Mouse (Mus musculus) hindbrain, embryonic 12.5 days (tissue): Measurements from ENCODE around the gene Utrn. TPM values are rescaled to one million over a fixed set of nuclear protein-coding genes. Genes with fewer than 3 reads are reported as not detected.

ENCODE experiments used
- ATAC-seq: fragments of 200-750 bp; cut with Nextera tagmentation; 2 replicates; pipeline ENCODE4 v1.8.0; 2017; ENCODE audit warnings: moderate TSS enrichment; ENCODE audit not compliant: low FRiP score
- H3K27ac ChIP-seq: fragments of 300-500 bp; sonication (generic); 2 replicates; pipeline ENCODE4 v1.5.1; 2016; ENCODE audit warnings: mild to moderate bottlenecking
- H3K27me3 ChIP-seq: fragments of 300-500 bp; sonication (generic); 2 replicates; pipeline ENCODE4 v1.6.1; 2016; ENCODE audit warnings: mild to moderate bottlenecking
- H3K36me3 ChIP-seq: fragments of 300-500 bp; sonication (generic); 2 replicates; pipeline ENCODE4 v1.6.1; 2016; ENCODE audit warnings: mild to moderate bottlenecking
- H3K4me1 ChIP-seq: fragments of 300-500 bp; sonication (generic); 2 replicates; pipeline ENCODE4 v1.6.1; 2016
- H3K4me2 ChIP-seq: fragments of 300-500 bp; sonication (generic); replicated peaks from 2 replicates; pipeline ENCODE4 v1.6.1; 2016; ENCODE audit warnings: mild to moderate bottlenecking
- H3K4me3 ChIP-seq: fragments of 300-500 bp; sonication (generic); 2 replicates; pipeline ENCODE4 v1.5.1; 2016; ENCODE audit warnings: mild to moderate bottlenecking
- H3K9ac ChIP-seq: fragments of 300-500 bp; sonication (generic); 2 replicates; pipeline ENCODE4 v1.6.1; 2016; ENCODE audit warnings: mild to moderate bottlenecking, moderate library complexity
- H3K9me3 ChIP-seq: fragments of 300-500 bp; sonication (generic); replicated peaks from 2 replicates; pipeline ENCODE4 v1.6.1; 2016; ENCODE audit warnings: mild to moderate bottlenecking
- WGBS: fragments of 180-500 bp; shearing (Covaris S2); methylation state at CpG from one replicate; pipeline ENCODE4 v1.1.7; 2016; 5-methylcytosine and 5-hydroxymethylcytosine counted together
- polyA plus RNA-seq: library from polyadenylated mRNA; unstranded; fragments of >200 nt; fragmentation: Nextera tagmentation; extraction: Ambion mirVana; gene quantifications from 2 replicates; pipeline ENCODE4 v1.2.1, GENCODE M21; 2016

Utrn gene
- polyA plus RNA-seq, 1 experiment from 2014 or later = 56.0 TPM

DNA sequence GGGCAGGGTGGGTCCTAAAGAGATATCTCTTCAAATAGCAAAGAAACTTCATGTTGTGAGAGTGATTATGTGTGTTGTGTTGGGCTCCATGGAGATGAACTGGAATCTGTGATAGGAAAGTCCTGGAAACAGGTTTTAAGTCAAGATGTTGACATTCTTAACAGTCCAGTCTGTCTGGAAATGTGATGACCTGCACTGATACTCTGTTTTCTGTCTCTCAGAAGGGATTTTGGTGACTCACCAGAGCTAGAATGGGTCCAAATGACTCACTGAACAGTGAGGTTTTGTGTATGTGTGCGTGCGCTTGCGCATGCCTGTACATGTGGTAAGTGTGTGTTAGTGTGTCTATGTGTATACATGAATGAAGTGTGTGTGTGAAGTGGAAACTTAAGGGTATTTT, 24.2 kb upstream of the Utrn start:
- H3K36me3 ChIP-seq = no peaks in the 10 kb centered on the region
- ATAC-seq = no peak
- no peak overlapping the region for H3K4me3 ChIP-seq
- no peak overlapping the region for H3K4me2 ChIP-seq
- no peak overlapping the region for H3K9ac ChIP-seq
- WGBS = 97% methylated on average over 3 of the region's 3 CpGs
- no peak overlapping the region for H3K27ac ChIP-seq
- no peaks in the 10 kb centered on the region for H3K4me1 ChIP-seq
- no peaks in the 10 kb centered on the region for H3K27me3 ChIP-seq
- H3K9me3 ChIP-seq = no peaks in the 10 kb centered on the region

DNA sequence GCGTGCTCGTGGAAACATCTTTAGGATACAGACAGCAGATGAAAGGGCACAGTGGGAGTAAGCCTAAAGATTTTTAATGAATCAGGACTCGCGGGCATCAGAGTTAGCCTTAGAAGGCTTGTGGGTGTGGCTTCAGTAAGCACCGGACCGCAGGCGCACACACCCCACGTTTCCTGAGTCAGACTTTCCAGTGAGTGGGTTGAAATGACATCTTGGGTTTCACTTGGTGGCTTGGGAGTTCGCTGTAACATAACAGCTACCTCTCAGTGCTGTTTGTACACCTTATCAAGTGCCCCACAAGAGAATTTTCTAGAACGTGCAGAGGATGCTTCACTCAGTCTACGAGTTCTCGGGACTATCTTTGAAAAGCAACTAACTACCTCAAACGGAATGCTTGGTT, 19.2 kb upstream of the Utrn start:
- H3K36me3 ChIP-seq = no peaks in the 10 kb centered on the region
- no peaks in the 10 kb centered on the region for H3K9me3 ChIP-seq
- H3K4me1 ChIP-seq = no peaks in the 10 kb centered on the region
- WGBS = 81% methylated on average over 13 of the region's 13 CpGs
- no peaks in the 10 kb centered on the region for H3K27me3 ChIP-seq
- no peak overlapping the region for H3K4me2 ChIP-seq
- no peak overlapping the region for H3K4me3 ChIP-seq
- no peak overlapping the region for H3K9ac ChIP-seq
- ATAC-seq = no peak
- H3K27ac ChIP-seq = no peak overlapping the region

DNA sequence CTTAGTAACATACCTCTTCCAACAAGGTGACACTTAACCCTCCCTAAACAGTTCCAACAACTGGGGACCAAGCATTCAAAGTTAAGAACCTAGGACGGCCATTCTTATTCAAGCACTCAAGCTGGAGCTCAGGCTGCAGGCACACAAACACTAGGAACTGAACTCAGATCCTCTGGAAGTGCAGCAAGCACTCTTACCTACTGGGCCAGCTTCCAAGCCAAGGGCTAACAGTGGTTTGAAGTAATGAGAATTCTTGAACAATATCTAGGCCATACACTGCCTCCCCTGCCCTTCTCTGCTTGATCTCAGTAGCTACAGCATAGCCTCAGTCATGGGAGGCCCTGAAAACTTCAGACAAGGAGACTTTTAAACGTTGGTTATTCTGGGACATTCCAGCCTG, 18.6 kb upstream of the Utrn start:
- WGBS = 78% methylated on average over 2 of the region's 2 CpGs
- Histone ChIP-seq H3K36me3 (no peaks in the 10 kb centered on the region), H3K4me1 (no peaks in the 10 kb centered on the region), H3K4me3 (no peak overlapping the region), H3K27me3 (no peaks in the 10 kb centered on the region), H3K9ac (no peak overlapping the region), H3K4me2 (no peak overlapping the region), H3K9me3 (no peaks in the 10 kb centered on the region), H3K27ac (no peak overlapping the region)
- no peak for ATAC-seq

DNA sequence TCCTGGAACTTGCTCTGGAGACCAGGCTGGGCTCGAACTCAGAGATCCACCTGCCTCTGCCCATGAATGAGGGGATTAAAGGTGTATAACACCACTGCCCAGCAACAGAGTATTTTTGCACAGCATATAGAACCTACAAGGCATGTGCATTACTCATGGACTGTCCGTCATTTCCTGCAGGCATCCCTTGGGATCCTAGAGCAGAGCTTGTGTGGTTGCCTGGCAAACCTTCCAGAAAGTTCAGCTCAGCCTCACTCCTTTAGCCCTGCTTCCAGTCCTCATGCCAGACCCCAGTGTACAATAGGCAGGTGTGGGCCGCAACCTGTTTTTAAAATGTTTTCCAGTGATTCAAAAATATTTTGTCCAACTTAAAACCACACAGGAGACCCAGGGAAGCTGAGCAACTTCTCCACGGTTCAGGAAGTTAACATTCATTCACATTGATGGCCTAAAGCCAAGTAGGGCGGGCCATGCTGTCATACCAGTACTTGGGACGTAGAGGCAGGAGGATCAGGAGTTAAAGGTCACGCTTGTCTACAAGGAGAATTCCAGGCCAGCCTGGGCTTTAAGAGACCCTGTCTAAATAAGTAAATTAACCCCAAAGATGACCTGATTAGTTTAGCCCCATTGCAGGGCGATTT, 15.3 kb upstream of the Utrn start:
- Histone ChIP-seq H3K36me3 (no peaks in the 10 kb centered on the region), H3K27me3 (no peaks in the 10 kb centered on the region), H3K9ac (no peak overlapping the region), H3K9me3 (no peaks in the 10 kb centered on the region), H3K27ac (no peak overlapping the region), H3K4me3 (no peak overlapping the region), H3K4me1 (0 out of 2 replicates have a peak, but pooled peaks cover 2% of the 10 kb centered on the region), H3K4me2 (no peak overlapping the region)
- 64% methylated on average over 8 of the region's 8 CpGs for WGBS
- ATAC-seq = no peak

GRCm38 (mm10) chr10:12881911-12882310, 12.7 kb upstream of the Utrn start:
- Histone ChIP-seq H3K27me3 (no peaks in the 10 kb centered on the region), H3K4me2 (no peak overlapping the region), H3K9me3 (no peaks in the 10 kb centered on the region), H3K27ac (no peak overlapping the region), H3K36me3 (no peaks in the 10 kb centered on the region), H3K9ac (no peak overlapping the region), H3K4me1 (peaks cover 2% of the 10 kb centered on the region; the same call in 1 of the 2 replicates), H3K4me3 (no peak overlapping the region)
- 60% methylated on average over 4 of the region's 4 CpGs for WGBS
- ATAC-seq = no peak

GRCm38 (mm10) chr10:12879313-12879695, 10.1 kb upstream of the Utrn start:
- H3K9ac ChIP-seq = no peak overlapping the region
- peaks cover 2% of the 10 kb centered on the region; the same call in 1 of the 2 replicates for H3K4me1 ChIP-seq
- no peaks in the 10 kb centered on the region for H3K27me3 ChIP-seq
- 5% methylated on average over 3 of the region's 3 CpGs for WGBS
- H3K9me3 ChIP-seq = no peaks in the 10 kb centered on the region
- ATAC-seq = peak; percentile 49; the same call in 1 of the 2 replicates
- H3K36me3 ChIP-seq = no peaks in the 10 kb centered on the region
- peak overlapping the region; percentile 41; the same call in 1 of the 2 replicates for H3K4me2 ChIP-seq
- no peak overlapping the region for H3K27ac ChIP-seq
- H3K4me3 ChIP-seq = no peak overlapping the region

DNA sequence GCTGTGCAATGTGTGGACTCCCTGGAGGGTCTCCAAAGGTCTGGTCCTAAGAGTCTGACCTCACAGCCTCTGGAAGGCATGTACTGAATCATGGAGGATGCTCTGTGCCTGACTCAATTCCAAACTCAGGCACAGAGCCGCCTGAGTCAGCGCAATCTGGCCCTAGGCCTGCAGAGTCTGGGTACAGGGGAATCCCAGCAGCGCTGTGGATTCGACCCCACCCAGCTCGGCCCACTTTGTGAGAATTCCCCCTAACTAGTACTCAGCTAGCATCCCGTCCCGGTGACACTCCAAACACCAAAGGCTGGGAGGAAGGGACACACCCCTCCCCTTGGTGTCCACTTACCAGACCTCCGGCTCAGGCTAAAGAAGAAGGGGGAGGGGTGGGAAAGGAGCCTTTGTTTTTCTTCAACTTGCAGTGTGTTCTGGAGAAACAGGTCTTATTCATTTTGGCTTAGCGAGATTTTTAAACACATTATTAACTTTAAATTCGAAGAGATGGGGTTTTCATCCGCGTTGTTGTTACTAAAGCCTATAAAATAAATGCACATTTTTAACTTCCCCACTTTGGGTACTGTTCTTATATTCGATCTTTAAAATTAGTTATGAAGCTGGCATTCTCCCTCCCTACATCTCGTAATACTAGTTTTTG, 9.6 kb upstream of the Utrn start:
- WGBS = 1% methylated on average over 14 of the region's 14 CpGs
- Histone ChIP-seq H3K27me3 (no peaks in the 10 kb centered on the region), H3K36me3 (no peaks in the 10 kb centered on the region), H3K9ac (no peak overlapping the region), H3K4me2 (peak overlapping the region; percentile 41), H3K4me1 (peaks cover 2% of the 10 kb centered on the region; the same call in 1 of the 2 replicates), H3K9me3 (no peaks in the 10 kb centered on the region), H3K4me3 (no peak overlapping the region), H3K27ac (no peak overlapping the region)
- ATAC-seq = peak; percentile 72

DNA sequence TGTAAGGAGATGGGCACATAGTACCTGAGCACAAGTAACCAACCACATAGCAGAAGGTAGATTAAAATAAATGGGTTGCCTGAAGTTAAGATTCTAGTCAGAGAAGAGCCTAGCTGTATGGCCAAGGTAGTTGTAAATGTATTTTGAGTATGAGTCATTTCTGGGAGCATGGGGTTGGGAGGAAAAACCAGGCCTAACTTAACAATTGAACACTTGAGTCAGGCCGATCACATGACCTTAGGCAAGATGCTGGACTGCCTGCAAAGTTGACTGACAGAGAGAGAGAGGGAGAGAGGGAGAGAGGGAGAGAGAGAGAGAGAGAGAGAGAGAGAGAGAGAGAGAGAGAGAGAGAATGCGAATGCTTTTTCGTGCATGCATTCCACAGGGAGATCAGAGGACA, 7.3 kb upstream of the Utrn start:
- no peaks in the 10 kb centered on the region for H3K36me3 ChIP-seq
- no peak overlapping the region for H3K27ac ChIP-seq
- no peak overlapping the region for H3K4me2 ChIP-seq
- H3K4me1 ChIP-seq = peaks cover 2% of the 10 kb centered on the region; the same call in 1 of the 2 replicates
- H3K9ac ChIP-seq = no peak overlapping the region
- no peak overlapping the region for H3K4me3 ChIP-seq
- H3K9me3 ChIP-seq = no peaks in the 10 kb centered on the region
- WGBS = 86% methylated on average over 3 of the region's 3 CpGs
- no peak for ATAC-seq
- H3K27me3 ChIP-seq = no peaks in the 10 kb centered on the region

- 91% methylated on average over 4 of the region's 4 CpGs for WGBS
- no peak for ATAC-seq
- H3K4me3 ChIP-seq = no peak overlapping the region
- H3K36me3 ChIP-seq = no peaks in the 10 kb centered on the region
- H3K4me1 ChIP-seq = peaks cover 2% of the 10 kb centered on the region; the same call in 1 of the 2 replicates
- H3K27ac ChIP-seq = no peak overlapping the region
- H3K9ac ChIP-seq = no peak overlapping the region
- H3K27me3 ChIP-seq = no peaks in the 10 kb centered on the region
- H3K4me2 ChIP-seq = no peak overlapping the region
- H3K9me3 ChIP-seq = no peaks in the 10 kb centered on the region
These were observed 6.2 kb upstream of the Utrn start for GRCm38 (mm10) chr10:12875410-12875809.

DNA sequence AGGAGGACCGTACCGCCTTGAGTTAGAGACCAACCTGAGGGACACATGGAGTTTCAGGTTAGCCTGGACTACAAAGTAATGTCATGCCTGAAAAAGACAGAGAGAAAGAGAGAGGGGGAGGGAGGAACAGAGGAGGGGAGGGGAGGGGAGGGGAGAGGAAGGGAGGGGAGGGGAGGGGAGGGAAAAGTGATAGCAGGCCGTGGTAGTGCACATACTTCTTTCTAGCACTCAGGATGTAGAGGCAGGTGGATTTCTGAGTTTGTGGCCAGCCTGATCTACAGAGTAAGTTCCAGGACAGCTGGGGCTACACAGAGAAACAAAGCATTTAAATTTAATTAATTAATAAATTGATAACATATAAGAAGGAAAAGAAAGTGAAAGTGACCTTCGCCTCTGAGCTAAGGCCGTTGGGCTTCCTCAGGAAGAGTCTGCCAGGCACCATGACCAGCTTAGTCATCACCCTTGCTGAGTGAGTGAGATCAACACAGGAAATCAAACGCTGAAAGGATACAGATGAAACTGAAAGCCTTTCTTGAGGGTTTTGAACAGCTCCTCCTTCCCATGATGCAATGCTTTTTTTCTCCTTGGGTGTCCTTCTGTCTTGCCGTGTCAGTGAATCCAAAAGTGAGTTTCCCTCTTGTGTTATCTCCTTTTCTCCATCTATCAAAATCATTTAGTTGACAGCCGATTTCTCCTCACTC, 5.6 kb upstream of the Utrn start:
- Histone ChIP-seq H3K4me1 (peaks cover 2% of the 10 kb centered on the region; the same call in 1 of the 2 replicates), H3K9ac (no peak overlapping the region), H3K27me3 (no peaks in the 10 kb centered on the region), H3K36me3 (no peaks in the 10 kb centered on the region), H3K4me2 (no peak overlapping the region), H3K27ac (no peak overlapping the region), H3K9me3 (no peaks in the 10 kb centered on the region), H3K4me3 (no peak overlapping the region)
- ATAC-seq = no peak
- WGBS = 73% methylated on average over 8 of the region's 8 CpGs

GRCm38 (mm10) chr10:12869846-12870245, 681 bp upstream of the Utrn start:
- Histone ChIP-seq H3K27ac (no peak overlapping the region), H3K4me3 (peak overlapping the region; percentile 75; the same call in 1 of the 2 replicates), H3K27me3 (peaks cover 2% of the 10 kb centered on the region; the same call in 1 of the 2 replicates), H3K36me3 (no peaks in the 10 kb centered on the region), H3K9me3 (no peaks in the 10 kb centered on the region), H3K4me1 (peaks cover 19% of the 10 kb centered on the region), H3K4me2 (peak overlapping the region; percentile 97), H3K9ac (no peak overlapping the region)
- ATAC-seq = no peak
- WGBS = 56% methylated on average over 1 of the region's 1 CpGs

DNA sequence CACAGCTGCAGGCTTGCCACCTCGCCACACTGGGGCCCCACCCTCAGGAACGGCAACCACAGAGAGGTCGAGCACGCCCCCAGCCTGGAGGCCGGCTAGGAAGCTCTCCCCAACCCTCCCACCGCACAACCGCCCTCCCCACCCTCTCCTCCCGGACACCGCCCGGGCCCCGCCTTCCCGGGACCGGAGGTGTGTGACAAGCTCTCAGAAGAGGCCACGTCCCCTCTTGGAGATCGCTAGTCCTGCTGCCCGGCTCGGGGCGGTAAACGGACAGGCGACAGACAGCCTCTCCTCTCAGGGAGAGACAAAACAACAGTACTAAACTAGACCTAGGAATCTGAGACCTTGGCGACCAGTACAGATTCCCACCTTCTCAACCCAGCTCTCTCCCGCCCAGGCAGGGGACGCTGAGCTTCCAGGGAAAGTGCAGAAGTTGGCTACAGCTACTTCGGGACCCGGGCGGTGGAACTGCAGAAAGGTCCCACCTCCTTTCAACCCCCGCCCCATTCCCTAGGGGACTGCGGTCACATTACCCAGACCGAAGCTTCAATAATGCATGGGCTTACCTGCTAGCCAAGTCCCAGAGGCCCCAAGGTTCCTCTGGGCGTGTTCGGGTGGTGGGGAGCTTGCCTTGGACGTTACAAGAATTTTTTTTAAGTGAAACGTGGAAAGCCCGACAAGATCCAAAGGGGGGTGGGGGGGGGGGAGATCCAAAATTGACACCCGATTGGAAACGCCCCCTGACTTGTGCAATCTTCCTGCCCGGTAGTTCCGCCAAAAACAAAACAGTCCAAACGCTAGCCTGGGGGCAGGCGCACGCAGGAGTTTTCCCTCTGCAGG, 756 bp downstream of the Utrn start:
- peak; percentile 77 for ATAC-seq
- peak overlapping the region; percentile 97 for H3K4me2 ChIP-seq
- H3K27me3 ChIP-seq = peaks cover 2% of the 10 kb centered on the region; the same call in 1 of the 2 replicates
- H3K4me3 ChIP-seq = peak overlapping the region; percentile 75
- peak overlapping the region; percentile 85 for H3K9ac ChIP-seq
- no peaks in the 10 kb centered on the region for H3K36me3 ChIP-seq
- WGBS = under 1% methylated on average over 40 of the region's 41 CpGs
- H3K9me3 ChIP-seq = no peaks in the 10 kb centered on the region
- H3K27ac ChIP-seq = peak overlapping the region; percentile 81
- H3K4me1 ChIP-seq = peaks cover 19% of the 10 kb centered on the region
